Mouse (Mus musculus) neutrophil, adult 83 days (primary cell): ENCODE data around the gene Stard13. TPM values are rescaled to one million over a fixed set of nuclear protein-coding genes. Genes with fewer than 3 reads are reported as not detected.

ENCODE experiments used
- total RNA-seq, 2 experiments: library from RNA; stranded (reverse); gene quantifications; one replicate each; pipeline ENCODE4 v1.2.4; 2023

Stard13 gene
- not detected for total RNA-seq

DNA sequence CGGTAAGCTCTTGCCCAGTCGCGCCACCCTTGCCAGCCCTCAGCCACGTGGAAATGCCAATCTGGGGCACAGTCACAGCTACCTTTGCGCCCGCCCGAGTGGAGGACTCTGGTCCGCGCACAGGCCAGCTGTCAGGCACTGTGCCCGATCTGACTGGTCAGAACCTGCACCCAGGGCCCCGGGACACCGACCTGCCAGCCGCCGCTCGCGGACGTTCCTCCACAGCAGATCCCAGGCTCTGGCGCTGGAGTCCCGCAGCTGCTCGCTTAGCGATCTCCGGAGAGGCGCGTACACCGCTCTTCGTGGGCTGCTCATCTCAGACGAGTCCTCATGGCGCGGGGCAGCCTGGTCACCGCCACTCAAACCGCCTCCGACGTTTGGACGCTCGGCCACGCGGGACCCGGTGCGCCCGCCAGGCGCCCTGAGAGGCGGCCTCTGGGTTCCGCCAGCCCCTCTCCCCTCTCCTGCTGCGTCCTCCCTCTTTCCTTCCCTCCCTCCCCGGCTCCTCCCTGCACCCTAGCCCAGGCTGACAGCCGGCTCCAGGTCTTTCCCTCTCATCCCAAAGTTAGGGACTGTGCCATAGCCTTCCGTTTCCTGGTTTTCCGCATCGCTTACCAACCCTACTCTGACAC lies at the start of gene Stard13:
Gene Stard13, minus strand, starts transcription at position 437 of the 632 bp plus-strand sequence.

Other genes starting within 250 kb of the Stard13 start
- not detected for gene Gm42906, start 194.3 kb upstream of the Stard13 start, total RNA-seq